Mouse (Mus musculus) embryonic stem cell, embryonic (primary cell): ENCODE measurements around the gene Adra1b.

ENCODE experiments used
- CTCF ChIA-PET, 4 experiments: fragments of 300-600 bp in 2 of 4; fragments of 350-600 bp in 2 of 4; sonication (Branson Sonifier 250); formaldehyde crosslinking; loops; one replicate each; lab custom pipeline; 2022; ENCODE audit warnings: inconsistent platforms in 2 of 4; lab: Charles Lee
- POLR2A ChIA-PET, 4 experiments: fragments of 300-600 bp in 2 of 4; fragments of 350-600 bp in 2 of 4; sonication (Branson Sonifier 250); formaldehyde crosslinking; loops; one replicate each; lab custom pipeline; 2022; ENCODE audit warnings: antibody characterized with exemption in 4 of 4, inconsistent platforms in 1 of 4; lab: Charles Lee

Gene Adra1b

GRCm38 (mm10) chr11:43773725-43774124 is 127.3 kb downstream of the Adra1b start:
- ChIA-PET CTCF (interaction anchor here in 1 of 4 experiments (0.6 kb wide), 1 partner anchor 42 kb away, joined by 3 read pairs; no protein-coding TSS in a partner anchor), POLR2A (no interaction called here)

- POLR2A ChIA-PET: no interaction called here
- CTCF ChIA-PET: interaction anchor here in 1 of 4 experiments (0.6 kb wide), 1 partner anchor 106 kb away, joined by 3 read pairs; no protein-coding TSS in a partner anchor
These were observed 130.9 kb downstream of the Adra1b start for GRCm38 (mm10) chr11:43770110-43770509.

GRCm38 (mm10) chr11:43767749-43768148 is 133.3 kb downstream of the Adra1b start:
- CTCF ChIA-PET: interaction anchor here in 3 of 4 experiments (0.7 to 2.0 kb wide), 19 partner anchors 8 to 1772 kb away, joined by 3 to 18 read pairs (median 5); partner anchors contain the start of gene Ttc1 (in 1 of the 3)
- POLR2A ChIA-PET: interaction anchor here in 2 of 4 experiments (0.7 to 1.1 kb wide), 3 partner anchors 8 to 275 kb away, joined by 3 to 5 read pairs (median 3); no protein-coding TSS in a partner anchor

- CTCF ChIA-PET: interaction anchor here (0.6 to 2.0 kb wide), 41 partner anchors 9 to 1773 kb away, joined by 3 to 18 read pairs (median 4); partner anchors contain the start of gene Ttc1 (in 1 of the 4)
- POLR2A ChIA-PET: interaction anchor here (0.7 to 1.1 kb wide), 8 partner anchors 9 to 821 kb away, joined by 3 to 5 read pairs (median 4); no protein-coding TSS in a partner anchor
These were observed 133.9 kb downstream of the Adra1b start for GRCm38 (mm10) chr11:43766922-43767648.

- CTCF ChIA-PET: interaction anchor here in 2 of 4 experiments (1.0 to 1.4 kb wide), 2 partner anchors 8 to 263 kb away, joined by 3 to 4 read pairs; no protein-coding TSS in a partner anchor
- POLR2A ChIA-PET: interaction anchor here in 1 of 4 experiments (4.7 kb wide), 1 partner anchor 10 kb away, joined by 15 read pairs; the partner anchor contains the start of gene Ttc1
These were observed 142.6 kb downstream of the Adra1b start for GRCm38 (mm10) chr11:43758436-43758835.

GRCm38 (mm10) chr11:43755411-43755810 is 145.6 kb downstream of the Adra1b start:
- CTCF ChIA-PET: interaction anchor here (0.5 to 3.1 kb wide), 15 partner anchors 9 to 331 kb away, joined by 3 to 15 read pairs (median 4); no protein-coding TSS in a partner anchor
- POLR2A ChIA-PET: interaction anchor here in 2 of 4 experiments (1.0 to 1.7 kb wide), 4 partner anchors 13 to 330 kb away, joined by 3 read pairs; partner anchors contain the start of gene Pttg1 (in 1 of the 2)

GRCm38 (mm10) chr11:43754568-43754967 is 146.4 kb downstream of the Adra1b start:
- POLR2A ChIA-PET: interaction anchor here in 2 of 4 experiments (1.1 to 1.7 kb wide), 3 partner anchors 197 to 330 kb away, joined by 3 to 4 read pairs (median 3); partner anchors contain the start of gene Pttg1 (in 1 of the 2)
- CTCF ChIA-PET: interaction anchor here (0.5 to 3.1 kb wide), 10 partner anchors 10 to 330 kb away, joined by 3 to 15 read pairs (median 4); no protein-coding TSS in a partner anchor

GRCm38 (mm10) chr11:43751542-43751941 is 149.5 kb downstream of the Adra1b start:
- CTCF ChIA-PET: interaction anchor here in 2 of 4 experiments (0.6 to 1.0 kb wide), 3 partner anchors 147 to 235 kb away, joined by 3 to 5 read pairs (median 3); no protein-coding TSS in a partner anchor
- POLR2A ChIA-PET: interaction anchor here in 2 of 4 experiments (0.6 to 1.0 kb wide), 2 partner anchors 10 to 259 kb away, joined by 3 to 4 read pairs; no protein-coding TSS in a partner anchor

- ChIA-PET POLR2A (interaction anchor here (0.6 to 2.3 kb wide), 45 partner anchors 9 to 770 kb away, joined by 3 to 15 read pairs (median 4); partner anchors contain the start of genes Pttg1 (in 1 of the 4), Pwwp2a (in 1 of the 4) and Ublcp1 (in 1 of the 4)), CTCF (interaction anchor here in 2 of 4 experiments (0.6 to 1.1 kb wide), 4 partner anchors 19 to 633 kb away, joined by 3 to 5 read pairs (median 4); no protein-coding TSS in a partner anchor)
These were observed 153.5 kb downstream of the Adra1b start, which contains the start of gene Ttc1 for GRCm38 (mm10) chr11:43747233-43748226. Gene Ttc1 (minus strand): TSS chr11:43748008.

GRCm38 (mm10) chr11:43728737-43729301 is 172.2 kb downstream of the Adra1b start:
- CTCF ChIA-PET: interaction anchor here in 1 of 4 experiments (0.6 kb wide), 1 partner anchor 27 kb away, joined by 10 read pairs; no protein-coding TSS in a partner anchor
- POLR2A ChIA-PET: interaction anchor here in 3 of 4 experiments (0.8 to 14.8 kb wide), 10 partner anchors 10 to 135 kb away, joined by 3 to 146 read pairs (median 4); partner anchors contain the start of gene Ttc1 (in 3 of the 3)

GRCm38 (mm10) chr11:43727796-43728195 is 173.2 kb downstream of the Adra1b start:
- CTCF ChIA-PET: interaction anchor here in 1 of 4 experiments (0.9 kb wide), 1 partner anchor 83 kb away, joined by 5 read pairs; no protein-coding TSS in a partner anchor
- POLR2A ChIA-PET: interaction anchor here in 3 of 4 experiments (0.6 to 14.8 kb wide), 13 partner anchors 9 to 1177 kb away, joined by 3 to 146 read pairs (median 3); partner anchors contain the start of genes Pwwp2a (in 1 of the 3) and Ttc1 (in 1 of the 3)
